Mouse (Mus musculus) spleen, embryonic (tissue): ENCODE measurements around the gene Hist1h3g.

Experiments
- CTCF ChIA-PET: fragments of 350-600 bp; sonication (Branson Sonifier 250); formaldehyde crosslinking; loops from one replicate; lab custom pipeline; 2022; lab: Charles Lee

Gene Hist1h3g

DNA sequence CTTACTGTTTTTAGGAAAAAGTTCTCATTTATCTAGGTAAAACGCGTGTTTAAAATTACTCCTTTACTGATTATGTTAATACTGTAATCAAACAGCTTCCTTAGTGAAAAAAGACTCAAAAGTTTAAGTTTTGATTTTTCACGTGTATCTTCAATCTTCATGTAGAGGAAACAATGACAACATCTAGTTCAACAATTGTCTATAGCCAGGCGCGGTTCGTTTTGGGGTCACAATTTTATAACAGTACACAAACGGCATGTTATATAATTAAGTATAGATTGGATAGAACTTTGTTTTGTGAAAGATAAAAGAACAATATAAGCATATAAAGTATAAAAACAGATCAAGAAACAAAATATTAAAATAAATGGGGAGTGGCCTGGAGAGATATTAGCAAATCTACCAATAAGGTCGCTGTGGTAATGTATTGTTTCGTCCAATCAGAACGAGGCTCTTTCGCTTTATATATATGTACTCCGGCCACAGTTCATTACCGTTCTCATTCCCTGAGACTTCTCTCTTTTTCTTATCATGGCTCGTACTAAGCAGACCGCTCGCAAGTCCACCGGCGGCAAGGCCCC is 40.1 kb downstream of the Hist1h3g start, which contains the start of gene Hist1h3d:
Gene Hist1h3d, plus strand, starts transcription at position 493 of the 581 bp plus-strand sequence.
- CTCF ChIA-PET: no interaction called here

DNA sequence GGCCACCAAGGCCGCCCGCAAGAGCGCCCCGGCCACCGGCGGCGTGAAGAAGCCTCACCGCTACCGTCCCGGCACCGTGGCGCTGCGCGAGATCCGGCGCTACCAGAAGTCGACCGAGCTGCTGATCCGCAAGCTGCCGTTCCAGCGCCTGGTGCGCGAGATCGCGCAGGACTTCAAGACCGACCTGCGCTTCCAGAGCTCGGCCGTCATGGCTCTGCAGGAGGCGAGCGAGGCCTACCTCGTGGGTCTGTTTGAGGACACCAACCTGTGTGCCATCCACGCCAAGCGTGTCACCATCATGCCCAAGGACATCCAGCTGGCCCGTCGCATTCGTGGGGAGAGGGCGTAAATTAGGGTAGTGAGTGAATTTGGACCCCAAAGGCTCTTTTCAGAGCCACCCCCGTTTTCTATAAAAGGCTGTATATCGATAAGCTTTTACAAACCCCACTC is 40.7 kb downstream of the Hist1h3g start:
- CTCF ChIA-PET: interaction anchor here (0.5 kb wide), 2 partner anchors 13 to 1683 kb away, joined by 3 read pairs; no protein-coding TSS in a partner anchor

DNA sequence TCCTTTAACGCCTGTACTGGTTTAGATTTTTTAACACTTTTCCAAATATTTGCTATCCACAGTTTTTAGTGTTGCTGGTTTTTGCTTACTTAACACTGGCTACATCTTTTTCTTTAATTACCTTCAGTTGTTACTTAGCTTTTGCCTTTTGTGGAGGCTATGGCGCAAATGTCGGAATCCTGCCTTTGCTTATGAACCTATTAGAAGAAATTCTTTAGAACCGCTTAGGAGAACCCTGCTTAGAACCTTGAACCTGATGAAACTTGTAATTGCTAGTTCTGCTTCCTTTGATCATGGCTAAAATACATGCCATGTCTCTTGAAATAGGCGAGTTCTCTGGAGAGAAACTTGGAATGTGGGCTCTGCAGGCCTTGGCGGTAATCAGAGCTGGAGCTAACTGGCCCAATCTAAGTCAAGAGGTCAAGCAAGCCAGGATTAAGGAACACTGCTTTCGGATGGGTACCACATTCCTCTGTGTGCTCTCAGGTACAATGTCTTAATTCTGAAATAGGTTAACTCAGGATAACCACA is 41.2 kb downstream of the Hist1h3g start:
- CTCF ChIA-PET: interaction anchor here (0.5 kb wide), 2 partner anchors 14 to 1684 kb away, joined by 3 read pairs; no protein-coding TSS in a partner anchor

DNA sequence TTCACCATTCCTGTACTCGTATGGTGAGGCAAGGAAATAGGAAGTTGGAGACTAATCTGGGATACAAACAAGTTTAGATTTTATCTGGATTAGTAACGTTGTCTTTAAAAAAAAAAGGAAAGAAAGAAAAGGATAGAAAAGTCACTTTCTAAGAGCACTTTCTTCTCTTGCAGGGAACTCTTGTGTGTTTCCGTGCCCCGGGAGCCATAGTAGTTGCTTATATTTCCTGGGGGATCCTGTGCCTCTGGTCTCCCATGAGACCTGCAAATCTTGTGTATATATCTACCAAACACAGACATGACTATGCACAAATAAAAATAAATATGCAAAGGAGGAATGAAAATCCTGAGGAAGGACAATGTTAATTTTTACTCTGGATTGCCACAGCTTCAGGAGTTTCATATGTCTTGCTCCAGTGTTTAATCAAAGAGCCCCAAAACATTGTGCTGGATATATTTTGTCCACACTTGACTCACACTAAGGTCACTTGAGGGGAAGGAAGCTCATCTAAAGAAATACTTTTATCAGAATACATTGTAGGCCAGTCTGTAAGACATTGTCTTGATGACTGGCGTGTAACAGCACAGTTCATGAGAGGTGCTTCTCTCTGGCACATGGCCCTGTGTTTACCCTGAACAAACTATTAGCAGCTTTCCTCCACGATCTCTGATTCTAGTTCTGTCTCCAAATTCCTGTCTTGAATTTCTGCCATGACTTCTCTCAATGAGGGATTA is 41.9 kb downstream of the Hist1h3g start:
- CTCF ChIA-PET: no interaction called here

DNA sequence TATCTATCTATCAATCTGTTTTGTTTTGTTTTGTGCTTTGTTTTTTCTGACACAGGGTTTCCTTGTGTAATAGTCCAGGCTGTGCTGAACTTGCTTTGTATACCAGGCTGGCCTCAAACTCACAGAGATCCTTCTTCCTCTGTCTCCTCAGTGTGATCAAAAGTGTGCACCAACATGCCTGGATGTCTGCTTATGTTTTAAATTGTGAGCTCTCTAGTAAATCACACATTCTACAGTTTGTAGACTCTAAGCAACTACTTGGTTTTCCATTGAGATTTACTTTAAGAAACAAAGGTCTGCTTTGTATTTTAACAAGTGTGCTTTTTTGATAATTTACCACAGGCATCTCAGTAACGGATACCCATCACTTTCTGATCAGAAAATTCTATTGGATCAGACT is 42.6 kb downstream of the Hist1h3g start:
- CTCF ChIA-PET: no interaction called here

DNA sequence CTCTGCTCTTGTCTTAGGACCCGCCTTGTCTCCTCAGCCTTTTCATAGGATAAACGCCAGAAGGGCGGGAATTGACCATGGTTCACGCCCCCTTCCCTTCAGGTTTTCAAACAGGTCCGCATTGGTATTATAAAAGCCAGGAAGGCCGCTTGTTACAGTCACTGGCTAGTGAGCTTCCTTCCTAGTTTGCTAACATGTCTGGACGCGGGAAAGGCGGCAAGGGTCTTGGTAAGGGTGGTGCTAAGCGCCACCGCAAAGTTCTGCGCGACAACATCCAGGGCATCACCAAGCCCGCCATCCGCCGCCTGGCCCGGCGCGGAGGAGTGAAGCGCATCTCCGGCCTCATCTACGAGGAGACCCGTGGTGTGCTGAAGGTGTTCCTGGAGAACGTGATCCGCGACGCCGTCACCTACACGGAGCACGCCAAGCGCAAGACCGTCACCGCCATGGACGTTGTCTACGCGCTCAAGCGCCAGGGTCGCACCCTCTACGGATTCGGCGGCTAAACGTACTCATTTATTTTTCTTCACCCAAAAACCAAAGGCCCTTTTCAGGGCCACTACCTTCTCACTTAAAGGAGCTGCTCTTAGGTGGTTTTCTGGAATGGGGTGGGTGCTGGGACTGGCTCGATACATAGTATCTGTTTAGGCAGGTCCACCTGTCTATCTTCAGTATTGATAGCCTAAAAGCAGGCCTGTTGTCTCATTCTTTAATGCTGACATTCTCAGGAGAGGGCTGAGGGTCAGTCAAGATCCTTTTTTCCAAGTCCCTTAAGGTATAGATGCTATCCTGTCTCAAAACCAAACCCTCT is 46.4 kb downstream of the Hist1h3g start, which contains the start of gene Hist1h4d:
Gene Hist1h4d, plus strand, starts transcription at position 191 of the 811 bp plus-strand sequence.
- CTCF ChIA-PET: interaction anchor here (0.6 kb wide), 1 partner anchor 147 kb away, joined by 3 read pairs; no protein-coding TSS in a partner anchor

DNA sequence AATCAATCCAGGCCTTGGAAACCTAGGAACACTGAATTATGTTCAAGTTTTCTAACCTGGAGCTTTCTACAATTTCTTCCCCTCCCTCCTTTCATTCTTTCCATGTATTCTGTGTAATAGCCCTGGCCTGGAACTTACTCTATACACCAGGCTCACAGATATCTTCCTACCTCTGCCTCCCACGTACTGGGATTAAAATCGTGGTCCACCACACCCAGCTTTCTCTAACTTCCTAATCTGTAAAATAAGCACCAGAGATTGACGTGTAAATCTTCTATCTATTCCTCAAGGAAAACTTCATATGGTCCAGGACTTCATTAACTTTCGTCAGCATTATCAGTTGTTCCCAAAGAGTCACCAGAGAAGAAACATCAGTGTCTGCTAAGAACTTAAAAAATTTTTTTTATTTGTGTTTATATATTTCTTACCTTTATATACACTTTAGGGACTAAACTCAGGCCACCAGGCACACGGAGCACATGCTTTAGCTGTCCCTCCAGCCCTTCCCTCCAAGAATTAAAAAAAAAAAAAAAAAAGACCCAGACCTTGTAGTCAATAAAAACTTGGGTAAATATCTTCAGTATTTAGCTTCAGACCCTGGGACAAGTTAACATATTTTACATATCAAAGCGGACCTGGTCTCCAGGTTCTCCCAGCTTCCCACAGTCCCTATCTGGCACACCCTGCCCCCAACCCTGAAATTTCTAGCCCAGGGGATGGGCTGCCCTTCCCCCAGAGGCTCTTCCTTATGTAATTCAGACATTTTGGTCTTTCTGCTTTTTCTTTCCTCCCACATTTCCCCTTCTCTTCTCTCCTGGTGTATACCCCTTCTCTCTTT is 47.2 kb downstream of the Hist1h3g start:
- CTCF ChIA-PET: interaction anchor here (0.6 to 1.2 kb wide), 3 partner anchors 39 to 1801 kb away, joined by 3 read pairs; partner anchors contain the start of gene Hist1h2be

DNA sequence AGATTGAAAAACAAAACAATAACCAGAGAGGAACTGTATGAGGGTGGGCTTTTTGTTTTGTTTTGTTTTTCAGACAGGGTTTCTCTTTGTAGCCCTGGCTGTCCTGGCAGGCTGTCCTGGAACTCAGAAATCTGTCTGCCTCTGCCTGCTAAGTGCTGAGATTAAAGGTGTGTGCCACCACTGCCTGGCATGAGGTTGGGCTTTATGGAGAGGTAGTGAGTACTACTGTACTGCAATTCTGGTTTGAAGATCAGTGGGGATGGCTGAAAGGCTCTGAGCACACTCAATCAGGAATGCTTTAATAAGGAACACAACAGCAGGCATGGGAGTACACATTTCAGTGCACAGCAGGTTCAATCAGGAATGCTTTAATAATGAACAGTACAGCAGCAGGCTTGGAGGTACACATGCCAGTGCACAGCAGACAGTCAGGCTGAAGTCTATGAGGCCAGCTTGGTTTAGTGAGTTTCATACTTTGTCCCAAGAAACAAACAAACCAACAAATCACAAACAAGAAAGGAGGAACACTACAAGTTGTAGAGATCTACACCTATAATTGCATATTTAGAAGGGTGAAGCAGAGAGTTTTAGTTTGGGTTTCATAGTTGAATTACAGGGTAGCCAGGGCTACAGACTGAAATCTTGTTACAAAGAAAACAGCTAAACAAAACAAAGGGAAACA is 48.3 kb downstream of the Hist1h3g start:
- CTCF ChIA-PET: interaction anchor here (1.2 kb wide), 1 partner anchor 38 kb away, joined by 3 read pairs; the partner anchor contains the start of gene Hist1h2be

DNA sequence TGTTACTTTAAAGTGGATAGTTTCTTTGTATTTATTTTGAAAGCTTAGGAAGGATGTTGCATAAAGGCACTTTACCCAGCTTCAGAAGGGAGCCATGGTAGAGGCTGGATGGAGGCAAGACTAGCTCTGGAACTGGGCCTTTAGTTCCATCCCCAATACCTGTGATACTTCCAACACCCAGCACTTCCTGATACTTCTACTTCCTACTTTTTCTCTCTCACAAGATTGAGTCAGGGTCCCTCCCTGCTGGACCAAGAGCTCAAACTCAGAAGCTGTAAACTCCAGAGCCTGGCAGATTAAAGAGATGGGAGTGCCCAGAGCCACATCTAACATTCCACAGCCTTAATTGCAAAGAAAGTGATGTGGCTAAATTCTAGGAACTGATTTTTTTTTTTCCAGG is 49.1 kb downstream of the Hist1h3g start:
- CTCF ChIA-PET: no interaction called here

DNA sequence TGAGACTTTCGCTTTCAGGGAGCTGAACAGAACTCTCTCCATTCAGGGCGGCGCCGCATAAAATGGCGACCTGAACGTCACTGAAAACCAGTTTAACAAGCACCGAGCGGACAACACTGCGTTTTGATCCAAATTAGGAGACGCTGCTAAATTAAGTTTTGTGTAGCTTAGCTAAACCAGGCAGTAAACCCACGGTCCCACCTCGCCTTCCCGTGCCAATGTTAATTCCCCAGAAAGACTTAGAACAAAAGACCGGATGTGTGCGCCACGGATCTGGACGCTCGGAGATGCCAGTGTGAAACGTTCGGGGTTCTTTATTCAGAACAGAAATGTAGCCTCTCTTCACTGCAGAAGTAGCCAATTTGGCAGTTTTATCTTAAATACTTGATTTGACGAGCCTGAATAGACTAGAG is 49.8 kb downstream of the Hist1h3g start:
- CTCF ChIA-PET: no interaction called here
